8 mouse cellular contexts compared by ENCODE assay signal in genomic region chr8:77723018-77723417, GRCm38 (mm10). TPM values are rescaled to one million over a fixed set of nuclear protein-coding genes. Genes with fewer than 3 reads are reported as not detected.
A peak's percentile ranks its signal among the peaks of the same experiment; 100 is the strongest.
DNase-seq lines count a peak whose midpoint lies in the region; ATAC-seq lines count a peak whose summit lies in the region.

No protein-coding gene starts in this region.

- no peak overlapping the region for H3K4me2 ChIP-seq in midbrain, embryonic 14.5 days (ENCODE audit: low read length)
- H3K4me2 ChIP-seq in liver, embryonic 12.5 days: peak overlapping the region; percentile 62

- no peak overlapping the region for H3K9ac ChIP-seq in midbrain, embryonic 14.5 days (replicated peaks; ENCODE audit: low read length)
- H3K9ac ChIP-seq in liver, embryonic 12.5 days: no peak overlapping the region

- DNase-seq in heart, adult 11 months: peak; percentile 86
- no peak for DNase-seq in heart, adult 8-10 months (ENCODE audit: low spot score)
- no peak for DNase-seq in midbrain, embryonic 10.5 days (ENCODE audit: low spot score)
- DNase-seq in midbrain, embryonic 14.5 days: no peak
- no peak for DNase-seq in yolk sac, embryonic 10.5 days (ENCODE audit: low spot score)
- no peak for DNase-seq in cerebellum, adult 9-10 months
- DNase-seq in testis, postnatal 10 days (ENCODE audit: low spot score): no peak

- no peaks in the 10 kb centered on the region for H3K27me3 ChIP-seq in midbrain, embryonic 10.5 days (ENCODE audit: low read depth, poor library complexity, severe bottlenecking)
- H3K27me3 ChIP-seq in midbrain, embryonic 14.5 days (ENCODE audit: control insufficient read depth, insufficient read depth, low read length): no peaks in the 10 kb centered on the region
- no peaks in the 10 kb centered on the region for H3K27me3 ChIP-seq in liver, embryonic 12.5 days (replicated peaks)

- no peak for ATAC-seq in midbrain, embryonic 14.5 days (ENCODE audit: low FRiP score, low TSS enrichment)
- no peak for ATAC-seq in liver, embryonic 12.5 days

- H3K36me3 ChIP-seq in midbrain, embryonic 10.5 days: no peaks in the 10 kb centered on the region
- H3K36me3 ChIP-seq in midbrain, embryonic 14.5 days (ENCODE audit: control insufficient read depth, insufficient read depth, low read length): no peaks in the 10 kb centered on the region
- H3K36me3 ChIP-seq in liver, embryonic 12.5 days: no peaks in the 10 kb centered on the region

- no peaks in the 10 kb centered on the region for H3K9me3 ChIP-seq in midbrain, embryonic 10.5 days (replicated peaks)
- H3K9me3 ChIP-seq in midbrain, embryonic 14.5 days (ENCODE audit: control insufficient read depth, low read length): no peaks in the 10 kb centered on the region
- no peaks in the 10 kb centered on the region for H3K9me3 ChIP-seq in liver, embryonic 12.5 days (replicated peaks)

- peaks cover 23% of the 10 kb centered on the region for H3K4me1 ChIP-seq in midbrain, embryonic 10.5 days
- H3K4me1 ChIP-seq in midbrain, embryonic 14.5 days (ENCODE audit: control insufficient read depth, insufficient read depth, low read length): peaks cover 8% of the 10 kb centered on the region; the same call in 1 of the 2 replicates
- peaks cover 25% of the 10 kb centered on the region for H3K4me1 ChIP-seq in liver, embryonic 12.5 days

- H3K27ac ChIP-seq in midbrain, embryonic 10.5 days (replicated peaks): no peak overlapping the region
- H3K27ac ChIP-seq in midbrain, embryonic 14.5 days (replicated peaks; ENCODE audit: low read depth, low read length): no peak overlapping the region
- H3K27ac ChIP-seq in liver, embryonic 12.5 days: no peak overlapping the region

- H3K4me3 ChIP-seq in midbrain, embryonic 10.5 days: peak overlapping the region; percentile 68; the same call in 1 of the 2 replicates
- no peak overlapping the region for H3K4me3 ChIP-seq in midbrain, embryonic 14.5 days (replicated peaks; ENCODE audit: low read depth, low read length)
- H3K4me3 ChIP-seq in liver, embryonic 12.5 days: no peak overlapping the region

- WGBS in midbrain, embryonic 10.5 days: 90% methylated on average over 4 of the region's 4 CpGs
- WGBS in midbrain, embryonic 14.5 days: 94% methylated on average over 4 of the region's 4 CpGs
- 74% methylated on average over 4 of the region's 4 CpGs for WGBS in liver, embryonic 12.5 days (ENCODE audit: insufficient replicate concordance)

RNA-seq across cellular contexts. Expression of gene Ednra, which starts 1.2 kb away (rescaled TPM):
- 10 to 100 TPM; 28.9 to 43.3 (median 39.1) TPM for total RNA-seq in heart, adult 8-10 months (2022)
- 14.3 and 15.6 TPM in 2 replicates for polyA plus RNA-seq in midbrain, embryonic 10.5 days (2016; fragmentation: Nextera tagmentation; extraction: Ambion mirVana)
- polyA plus RNA-seq in midbrain, embryonic 14.5 days (2014; fragmentation: Nextera tagmentation; extraction: Ambion mirVana): 3.7 and 7.1 TPM in 2 replicates
- 3.9 and 4.1 TPM in 2 replicates for polyA plus RNA-seq in liver, embryonic 12.5 days (2016; fragmentation: Nextera tagmentation; extraction: Ambion mirVana)
